Mouse (Mus musculus) left cerebral cortex, adult 8-10 months (tissue): Measurements from ENCODE around the gene Slc29a2. TPM values are rescaled to one million over a fixed set of nuclear protein-coding genes. Genes with fewer than 3 reads are reported as not detected.
A peak's percentile ranks its signal among the peaks of the same experiment; 100 is the strongest.
"Not testable (repeated sequence)": the region's sequence is repeated elsewhere in the genome, so short reads cannot be mapped to it uniquely, and the experiment has no call there.

Experiments
- DNase-seq, 2 experiments: peaks; one replicate each; pipeline ENCODE4 v3.0.0; 2022; ENCODE audit warnings: low spot score in 2 of 2
- total RNA-seq, 4 experiments: library from RNA; stranded (reverse); gene quantifications; 2 replicates each; pipeline ENCODE4 v1.2.4; 2022

Slc29a2 gene
- total RNA-seq = 10 to 100 TPM; 11.6 to 17.6 (median 13.5) TPM

- peak; percentile 72 to 86 for DNase-seq
These were observed at the start of gene Slc29a2 for GRCm38 (mm10) chr19:5023621-5024479. Gene Slc29a2 (plus strand): TSS chr19:5023860.

GRCm38 (mm10) chr19:4981767-4982166, 41.9 kb upstream of the Slc29a2 start:
- DNase-seq = peak in 1 of 2 experiments; percentile 28

DNA sequence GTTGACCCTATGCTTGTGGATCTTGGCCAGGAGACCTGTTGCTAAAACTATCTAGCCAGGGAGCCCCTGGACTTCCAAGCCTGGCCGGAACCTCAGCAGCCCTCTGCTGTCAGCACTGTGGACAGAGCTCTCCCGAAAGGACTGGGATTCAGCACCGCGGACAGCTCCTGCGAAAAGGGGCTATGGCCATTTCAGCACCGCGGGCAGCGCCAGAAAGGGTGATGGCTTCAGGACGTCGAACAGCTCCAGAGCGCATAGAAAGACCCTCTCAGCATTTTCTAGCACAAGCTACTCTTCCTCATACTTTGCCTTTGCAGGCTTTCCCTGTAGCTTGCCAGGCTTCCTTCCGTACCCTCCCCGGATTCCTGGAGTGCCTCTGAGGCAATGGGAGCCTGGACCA, 34.6 kb upstream of the Slc29a2 start:
- peak in 1 of 2 experiments; percentile 76 for DNase-seq

- DNase-seq = peak; percentile 86 to 89
These were observed 34.0 kb upstream of the Slc29a2 start for GRCm38 (mm10) chr19:4989434-4990255.

DNA sequence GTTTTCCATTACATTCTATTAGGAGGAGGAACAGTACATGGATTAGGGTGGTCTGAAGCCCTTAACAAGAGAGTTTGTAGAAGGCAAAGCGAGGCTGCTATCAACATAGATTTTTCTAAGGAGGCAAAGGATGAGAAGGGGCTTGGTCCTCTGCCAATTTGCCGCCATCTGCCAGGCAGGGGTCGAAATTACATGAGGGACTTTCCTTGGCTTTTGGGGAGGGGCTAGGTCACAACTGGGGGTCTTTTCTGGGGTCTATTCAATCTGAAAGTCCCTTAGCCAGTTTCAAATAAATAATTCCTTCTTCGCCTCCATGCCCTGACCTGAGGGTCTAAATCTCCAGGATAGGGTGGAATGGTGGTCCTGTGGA, 33.4 kb upstream of the Slc29a2 start, which contains the start of gene Npas4:
TSS of gene Npas4 (minus strand) at position 61 of the 370 bp plus-strand sequence.
- DNase-seq = peak in 1 of 2 experiments; percentile 18

GRCm38 (mm10) chr19:4990716-4991115, 32.9 kb upstream of the Slc29a2 start:
- peak; percentile 37 to 58 for DNase-seq

DNA sequence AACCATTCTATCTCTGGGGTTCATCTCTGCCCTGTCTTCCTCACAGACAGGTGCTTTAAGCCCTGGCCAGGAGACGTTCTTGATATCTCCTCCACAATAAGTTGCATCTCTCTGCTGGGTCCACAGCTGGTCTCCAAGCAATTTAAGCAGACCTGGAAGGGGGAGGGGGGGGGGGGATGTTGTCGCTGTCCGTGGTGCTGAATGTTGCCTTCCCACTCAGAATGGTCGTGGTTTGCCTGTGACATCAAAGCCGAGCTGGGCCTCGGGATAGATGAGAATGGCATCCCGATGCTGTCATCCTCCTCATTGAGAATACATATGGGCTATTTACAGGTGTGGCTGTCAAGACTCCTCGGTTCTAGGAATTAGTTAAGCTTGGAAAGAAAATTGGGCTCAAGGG, 31.3 kb upstream of the Slc29a2 start:
- no peak for DNase-seq

- DNase-seq = peak; percentile 58 to 92
These were observed 30.8 kb upstream of the Slc29a2 start for GRCm38 (mm10) chr19:4992904-4993303.

DNA sequence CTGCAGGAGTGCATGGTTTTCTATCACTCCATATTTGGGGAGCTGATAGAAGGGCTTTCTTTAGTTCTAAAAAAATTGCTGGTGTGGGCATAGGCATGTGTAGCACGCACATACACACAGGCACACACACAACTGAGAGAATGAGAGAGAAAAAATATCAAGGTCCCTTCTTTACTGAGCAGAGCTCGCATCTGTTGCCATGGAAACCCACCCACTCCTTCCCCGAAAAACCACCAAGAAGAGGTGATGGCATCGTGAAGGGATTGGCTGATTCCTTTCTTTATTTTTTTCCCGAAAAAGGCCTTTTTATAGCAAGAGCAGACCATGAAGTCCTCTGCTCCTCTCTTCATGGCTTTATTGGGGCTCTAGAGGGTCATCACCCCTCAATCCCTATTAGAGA, 29.6 kb upstream of the Slc29a2 start:
- peak; percentile 69 to 93 for DNase-seq

GRCm38 (mm10) chr19:4999445-5000140, 24.1 kb upstream of the Slc29a2 start:
- peak in 1 of 2 experiments; percentile 86 for DNase-seq

GRCm38 (mm10) chr19:5001666-5002406, 21.8 kb upstream of the Slc29a2 start:
- peak; percentile 84 to 99 for DNase-seq

- DNase-seq = not testable (repeated sequence)
These were observed 20.0 kb upstream of the Slc29a2 start for GRCm38 (mm10) chr19:5003644-5004043.

DNA sequence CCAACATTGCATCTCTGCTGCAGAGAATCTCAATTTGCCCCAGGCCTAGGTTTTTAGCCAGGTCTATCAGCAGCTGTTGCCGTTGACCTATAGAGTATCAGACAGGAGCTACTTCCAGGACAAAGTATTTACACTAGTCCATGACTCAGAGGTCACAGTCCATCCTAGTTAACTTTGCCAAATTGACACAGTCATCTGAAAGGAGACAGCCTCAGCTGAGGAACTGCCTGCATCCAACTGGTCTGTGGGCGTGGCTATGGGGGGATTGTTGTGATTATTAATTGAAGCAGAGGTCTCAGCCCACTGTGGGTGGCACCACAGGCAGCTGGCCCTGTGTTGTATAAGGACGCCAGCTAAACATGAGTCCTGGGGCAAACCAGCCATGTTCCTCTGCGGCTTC, 18.7 kb upstream of the Slc29a2 start:
- DNase-seq = no peak

- no peak for DNase-seq
These were observed 10.5 kb upstream of the Slc29a2 start for GRCm38 (mm10) chr19:5013138-5013537.

GRCm38 (mm10) chr19:5014961-5015398, 8.7 kb upstream of the Slc29a2 start:
- no peak for DNase-seq

DNA sequence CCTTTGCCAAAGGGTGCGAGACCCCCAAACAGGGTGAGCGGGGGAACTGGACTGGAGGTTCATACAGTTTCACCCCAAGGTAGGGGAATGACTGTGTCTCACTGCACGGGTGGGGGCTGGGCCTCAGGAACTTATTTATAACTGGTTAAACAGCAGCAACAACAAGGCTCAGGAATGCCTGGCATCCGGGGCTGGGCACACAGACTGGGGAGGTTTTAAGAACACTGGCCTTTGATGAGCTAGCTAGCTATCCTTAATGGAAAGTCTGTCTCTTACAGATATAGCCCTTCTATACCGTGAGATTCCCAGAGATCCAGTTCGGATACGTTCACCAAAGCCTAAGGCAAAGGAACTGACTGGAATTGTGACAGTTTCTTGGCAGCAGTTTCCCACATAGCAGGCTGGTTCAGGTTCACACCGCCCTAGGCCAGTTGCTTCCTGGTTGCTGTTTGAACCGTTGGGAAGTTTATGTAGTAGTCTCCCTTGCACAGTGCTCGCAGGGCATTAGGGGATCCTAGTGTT, 7.4 kb upstream of the Slc29a2 start:
- DNase-seq = no peak

DNA sequence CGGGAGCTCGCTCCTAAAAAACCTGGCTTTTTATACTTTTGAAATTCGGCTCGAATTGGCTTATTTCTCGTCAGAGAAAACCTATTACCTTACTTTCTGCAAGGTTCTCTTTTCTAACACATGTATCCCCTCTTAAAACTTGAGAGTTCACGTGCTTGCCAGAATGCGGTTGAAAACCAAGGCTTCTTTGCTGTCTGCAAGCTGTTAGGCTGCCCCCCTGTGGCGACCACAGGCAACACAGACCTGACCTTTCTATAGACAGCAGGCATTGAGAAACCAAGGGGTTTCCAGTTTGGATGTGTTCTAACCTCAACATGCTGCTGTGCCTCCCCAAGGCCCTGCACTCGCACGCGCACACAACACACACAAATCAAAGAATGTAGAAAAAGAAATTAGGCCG, 6.9 kb upstream of the Slc29a2 start:
- DNase-seq = no peak

GRCm38 (mm10) chr19:5017611-5018010, 6.0 kb upstream of the Slc29a2 start:
- DNase-seq = no peak

GRCm38 (mm10) chr19:5018191-5018590, 5.5 kb upstream of the Slc29a2 start:
- DNase-seq = no peak

GRCm38 (mm10) chr19:5021416-5021815, 2.2 kb upstream of the Slc29a2 start:
- no peak for DNase-seq

- DNase-seq = no peak
These were observed 2.5 kb downstream of the Slc29a2 start for GRCm38 (mm10) chr19:5026111-5026510.
